Mouse (Mus musculus) cerebral cortex, adult 2 months (tissue): ENCODE data around the gene Celf2.

ENCODE experiments used
- WGBS: fragments of 180-500 bp; shearing (Covaris S2); methylation state at CpG from one replicate; pipeline ENCODE4 v1.1.7; 2018; 5-methylcytosine and 5-hydroxymethylcytosine counted together

The Celf2 gene

GRCm38 (mm10) chr2:7173271-7174064 is 335.9 kb downstream of the Celf2 start:
- whole genome bisulfite sequencing: 41% methylated on average over 11 of the region's 11 CpGs

- WGBS: 81% methylated on average over 8 of the region's 8 CpGs
Observed at GRCm38 (mm10) chr2:7171087-7171696, 338.2 kb downstream of the Celf2 start.

GRCm38 (mm10) chr2:7165786-7166185 is 343.6 kb downstream of the Celf2 start:
- 50% methylated on average over 3 of the region's 3 CpGs for WGBS

- 61% methylated on average over 6 of the region's 6 CpGs for WGBS
Observed at GRCm38 (mm10) chr2:7160108-7160507, 349.3 kb downstream of the Celf2 start.

GRCm38 (mm10) chr2:7147303-7147702 is 362.1 kb downstream of the Celf2 start:
- WGBS: 59% methylated on average over 3 of the region's 3 CpGs

GRCm38 (mm10) chr2:7145541-7146043 is 363.8 kb downstream of the Celf2 start:
- WGBS: 59% methylated on average over 4 of the region's 4 CpGs

GRCm38 (mm10) chr2:7144871-7145270 is 364.5 kb downstream of the Celf2 start:
- WGBS: 51% methylated on average over 1 of the region's 1 CpGs

- 48% methylated on average over 2 of the region's 2 CpGs for WGBS
Observed at GRCm38 (mm10) chr2:7123366-7123765, 386.0 kb downstream of the Celf2 start.

GRCm38 (mm10) chr2:7115801-7116200 is 393.6 kb downstream of the Celf2 start:
- 46% methylated on average over 2 of the region's 2 CpGs for WGBS

- WGBS: 59% methylated on average over 3 of the region's 3 CpGs
Observed at GRCm38 (mm10) chr2:7115161-7115560, 394.2 kb downstream of the Celf2 start.

GRCm38 (mm10) chr2:7113738-7114137 is 395.6 kb downstream of the Celf2 start:
- 56% methylated on average over 4 of the region's 4 CpGs for WGBS

- WGBS: 37% methylated on average over 4 of the region's 4 CpGs
Observed at GRCm38 (mm10) chr2:7112156-7112813, 397.1 kb downstream of the Celf2 start.

GRCm38 (mm10) chr2:7093414-7093813 is 415.9 kb downstream of the Celf2 start:
- 41% methylated on average over 3 of the region's 3 CpGs for WGBS

GRCm38 (mm10) chr2:7092641-7093040 is 416.7 kb downstream of the Celf2 start:
- WGBS: 84% methylated on average over 5 of the region's 5 CpGs

- WGBS: 39% methylated on average over 1 of the region's 1 CpGs
Observed at GRCm38 (mm10) chr2:7090496-7090895, 418.9 kb downstream of the Celf2 start.

GRCm38 (mm10) chr2:7089069-7089834 is 420.1 kb downstream of the Celf2 start:
- WGBS: 12% methylated on average over 7 of the region's 7 CpGs

- 23% methylated on average over 4 of the region's 4 CpGs for WGBS
Observed at GRCm38 (mm10) chr2:7088536-7088935, 420.8 kb downstream of the Celf2 start.

- 48% methylated on average over 14 of the region's 14 CpGs for WGBS
Observed at GRCm38 (mm10) chr2:7087480-7087879, 421.9 kb downstream of the Celf2 start.

- WGBS: 53% methylated on average over 4 of the region's 4 CpGs
Observed at GRCm38 (mm10) chr2:7083489-7084090, 425.8 kb downstream of the Celf2 start.

- 46% methylated on average over 9 of the region's 9 CpGs for WGBS
Observed at GRCm38 (mm10) chr2:7082376-7083025, 426.9 kb downstream of the Celf2 start.
